Mouse (Mus musculus): ENCODE measurements around the gene Arhgef17. TPM values are rescaled to one million over a fixed set of nuclear protein-coding genes. Genes with fewer than 3 reads are reported as not detected.

Arhgef17 gene
- total RNA-seq, 2 experiments from 2014 or later = 81.3 to 91.6 TPM

GRCm38 (mm10) chr7:100944738-100945137 is 12.8 kb upstream of the Arhgef17 start:
- intact Hi-C loops (cut with DNase I) = loop anchor here (10.0 kb wide), 1 partner anchor 110 kb away; no protein-coding TSS in a partner anchor
- no peak for DNase-seq (ENCODE audit: low spot score in 2 of 2)

GRCm38 (mm10) chr7:100944306-100944705 is 12.4 kb upstream of the Arhgef17 start:
- DNase-seq (ENCODE audit: low spot score in 2 of 2) = no peak
- intact Hi-C loops (cut with DNase I) = loop anchor here (10.0 kb wide), 1 partner anchor 110 kb away; no protein-coding TSS in a partner anchor

GRCm38 (mm10) chr7:100942789-100943615 is 11.1 kb upstream of the Arhgef17 start:
- DNase-seq (ENCODE audit: low spot score in 2 of 2) = peak; percentile 71 to 80
- intact Hi-C loops (cut with DNase I) = loop anchor here (10.0 kb wide), 1 partner anchor 112 kb away; no protein-coding TSS in a partner anchor

GRCm38 (mm10) chr7:100941169-100941568 is 9.3 kb upstream of the Arhgef17 start:
- intact Hi-C loops (cut with DNase I) = loop anchor here (10.0 kb wide), 1 partner anchor 114 kb away; no protein-coding TSS in a partner anchor
- DNase-seq (ENCODE audit: low spot score in 2 of 2) = no peak

DNA sequence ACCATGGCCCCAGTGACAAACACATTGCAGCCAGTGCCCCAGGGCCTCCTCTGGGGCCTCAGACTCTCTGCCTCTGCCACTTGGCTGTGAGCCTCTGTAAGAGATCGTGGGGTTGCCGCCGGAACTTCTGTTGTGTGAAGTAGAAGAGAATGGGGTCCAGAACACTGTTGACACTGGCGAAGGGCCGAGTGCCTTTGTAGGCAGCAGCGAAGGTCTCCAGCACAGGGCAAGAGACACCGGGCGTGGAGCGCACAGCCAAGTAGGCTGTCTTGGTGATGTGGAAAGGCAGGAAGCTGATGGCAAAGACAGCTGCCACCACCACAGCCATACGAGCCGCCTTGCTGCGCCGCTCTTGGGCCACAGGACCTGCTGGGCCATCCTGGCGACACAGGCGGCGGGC is 6.2 kb upstream of the Arhgef17 start:
- intact Hi-C loops (cut with DNase I) = no loop called here
- no peak for DNase-seq (ENCODE audit: low spot score in 2 of 2)

GRCm38 (mm10) chr7:100937481-100937880 is 5.6 kb upstream of the Arhgef17 start:
- DNase-seq (ENCODE audit: low spot score in 2 of 2) = no peak
- intact Hi-C loops (cut with DNase I) = no loop called here

GRCm38 (mm10) chr7:100933520-100933919 is 1.6 kb upstream of the Arhgef17 start:
- intact Hi-C loops (cut with DNase I) = no loop called here
- no peak for DNase-seq (ENCODE audit: low spot score in 2 of 2)

DNA sequence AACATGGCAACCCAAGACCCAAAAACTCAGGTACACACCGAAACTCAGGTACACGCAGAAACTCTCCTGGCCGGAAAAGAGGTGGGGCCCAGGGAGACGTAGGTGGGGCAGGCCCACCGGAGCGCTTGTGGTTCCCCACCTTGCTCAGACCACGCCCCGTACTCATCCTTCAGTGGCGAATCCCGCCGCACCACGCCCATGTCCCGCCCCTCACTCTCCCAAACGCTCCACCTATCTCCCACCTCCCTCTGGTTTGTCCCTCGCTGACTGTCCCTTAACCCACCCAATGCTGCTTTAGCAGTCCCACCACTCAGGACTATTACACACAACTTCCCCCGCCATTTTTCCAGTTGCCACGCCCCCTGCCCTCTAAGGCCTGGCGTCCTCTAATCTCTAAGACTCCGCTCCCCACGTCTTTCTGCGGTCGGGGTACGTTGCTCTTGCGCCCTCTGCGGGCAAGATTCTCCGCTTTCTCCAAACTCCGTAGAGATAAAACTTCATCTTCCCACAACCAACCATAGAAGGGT is 637 bp upstream of the Arhgef17 start:
- intact Hi-C loops (cut with DNase I) = loop anchor here (1.0 kb wide), 1 partner anchor 25 kb away; no protein-coding TSS in a partner anchor
- DNase-seq (ENCODE audit: low spot score in 2 of 2) = peak; percentile 74 to 78

DNA sequence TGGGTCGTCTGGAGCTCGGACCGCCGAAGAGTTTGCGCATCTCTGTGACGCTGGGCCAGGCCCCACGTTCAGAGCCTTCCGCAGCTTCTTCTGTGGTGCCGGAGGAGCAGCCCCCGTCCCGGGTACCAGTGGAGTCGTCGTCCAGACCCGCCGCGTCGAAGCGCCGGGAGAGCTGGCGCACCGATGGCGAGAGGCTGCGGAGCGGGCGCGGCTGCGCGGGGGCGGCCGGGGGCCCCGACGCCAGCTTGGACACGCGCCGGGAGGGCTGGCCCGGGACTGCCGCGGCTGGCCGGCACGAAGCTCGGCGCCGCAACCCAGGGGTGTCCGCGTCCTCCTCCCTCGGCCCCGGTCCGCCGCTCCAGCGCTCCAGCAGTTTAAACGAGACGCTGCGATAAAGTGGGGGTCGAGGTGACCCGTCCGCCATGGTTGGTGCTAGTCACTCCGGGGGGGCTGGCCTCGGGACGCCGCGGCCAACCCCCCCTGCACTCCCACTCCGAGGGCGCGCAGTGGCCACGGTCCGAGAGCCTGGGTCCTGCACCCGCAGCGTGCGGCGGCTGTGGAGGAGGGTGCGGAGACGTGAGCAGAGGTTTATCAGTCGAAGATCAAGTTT is 486 bp downstream of the Arhgef17 start:
- no peak for DNase-seq (ENCODE audit: low spot score in 2 of 2)
- intact Hi-C loops (cut with DNase I) = no loop called here

GRCm38 (mm10) chr7:100930619-100931315 is 1.1 kb downstream of the Arhgef17 start:
- no peak for DNase-seq (ENCODE audit: low spot score in 2 of 2)
- intact Hi-C loops (cut with DNase I) = no loop called here

DNA sequence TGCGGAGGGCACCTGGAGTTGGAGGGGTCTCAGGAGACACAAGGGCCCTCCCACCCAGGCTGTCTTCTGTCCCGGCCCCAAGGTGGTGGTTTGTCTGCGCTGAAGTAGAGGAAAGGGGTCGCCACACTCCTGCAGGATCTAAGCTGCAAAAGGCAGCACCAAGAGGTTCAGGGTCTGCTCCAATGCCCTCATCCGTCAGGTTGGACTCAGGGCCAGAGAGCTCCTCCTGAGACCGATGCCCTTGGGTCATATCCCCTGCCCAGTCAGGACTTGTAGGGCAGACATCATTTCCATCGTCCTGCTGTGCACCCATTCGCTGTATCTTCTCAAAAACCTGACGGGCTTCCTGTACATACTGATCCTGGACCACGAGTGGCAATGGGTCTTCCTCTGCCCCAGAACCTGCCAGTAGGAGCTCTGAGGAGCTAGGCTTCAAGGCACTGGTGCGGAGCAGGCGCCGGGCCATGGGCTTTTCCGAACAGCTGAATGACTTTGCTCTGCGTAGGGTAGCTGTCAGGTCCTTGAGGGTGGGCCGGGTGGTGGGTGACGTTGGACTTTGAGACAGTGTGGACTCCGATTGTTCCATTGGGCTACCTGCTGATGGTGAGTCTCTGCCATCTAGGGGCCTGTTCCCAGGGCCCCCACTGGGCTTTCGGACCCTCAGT is 2.1 kb downstream of the Arhgef17 start:
- no peak for DNase-seq (ENCODE audit: low spot score in 2 of 2)
- intact Hi-C loops (cut with DNase I) = no loop called here

- intact Hi-C loops (cut with DNase I) = no loop called here
Observed at GRCm38 (mm10) chr7:100928456-100928855, 3.5 kb downstream of the Arhgef17 start.

GRCm38 (mm10) chr7:100927287-100928000 is 4.5 kb downstream of the Arhgef17 start:
- DNase-seq (ENCODE audit: low spot score in 2 of 2) = no peak
- intact Hi-C loops (cut with DNase I) = no loop called here

More at GRCm38 (mm10) chr7:100928456-100928855, 3.5 kb downstream of the Arhgef17 start:
- DNase-seq (ENCODE audit: low spot score in 2 of 2) = no peak

DNA sequence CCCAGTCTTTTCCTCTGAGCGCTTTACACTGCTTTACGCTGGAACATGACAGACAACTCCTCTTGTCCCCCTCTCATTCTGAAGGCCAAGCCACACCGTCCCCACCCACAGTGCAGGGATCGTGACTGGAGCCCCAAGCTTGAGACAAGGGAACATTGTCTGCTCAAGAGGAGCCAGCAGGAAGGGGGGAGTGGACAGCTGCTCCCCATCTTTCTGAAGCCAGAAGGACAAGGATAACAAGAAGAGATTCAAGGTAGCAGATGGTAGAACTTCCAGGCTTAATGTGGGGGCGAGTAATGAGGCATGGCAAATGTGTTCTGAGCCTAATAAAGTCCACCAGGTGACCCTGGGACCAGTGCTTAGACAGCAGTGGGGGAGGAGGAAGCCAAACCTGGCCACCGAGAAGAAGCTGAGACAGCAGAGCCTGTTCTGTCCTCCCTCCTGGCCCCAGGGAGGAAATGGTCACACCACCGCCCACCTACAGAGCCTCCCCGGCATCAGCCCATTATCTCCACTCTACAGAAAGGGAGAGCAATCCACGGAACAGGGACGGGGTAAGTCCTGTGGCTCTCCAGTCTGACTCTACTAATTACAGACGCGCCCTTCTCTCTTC is 5.5 kb downstream of the Arhgef17 start:
- DNase-seq (ENCODE audit: low spot score in 2 of 2) = peak in 1 of 2 experiments; percentile 48
- intact Hi-C loops (cut with DNase I) = no loop called here

GRCm38 (mm10) chr7:100924674-100925445 is 7.0 kb downstream of the Arhgef17 start:
- DNase-seq (ENCODE audit: low spot score in 2 of 2) = no peak
- intact Hi-C loops (cut with DNase I) = no loop called here

GRCm38 (mm10) chr7:100924200-100924599 is 7.7 kb downstream of the Arhgef17 start:
- DNase-seq (ENCODE audit: low spot score in 2 of 2) = no peak
- intact Hi-C loops (cut with DNase I) = no loop called here

GRCm38 (mm10) chr7:100922907-100923306 is 9.0 kb downstream of the Arhgef17 start:
- no peak for DNase-seq (ENCODE audit: low spot score in 2 of 2)
- intact Hi-C loops (cut with DNase I) = no loop called here
